Mouse (Mus musculus) midbrain, embryonic 13.5 days (tissue): ENCODE results near the gene Kcnk15. TPM values are rescaled to one million over a fixed set of nuclear protein-coding genes. Genes with fewer than 3 reads are reported as not detected.

Experiments
- ATAC-seq: fragments of 200-750 bp; cut with Nextera tagmentation; 2 replicates; pipeline ENCODE4 v1.8.0; 2017; ENCODE audit warnings: mild to moderate bottlenecking, moderate TSS enrichment, moderate library complexity
- H3K27ac ChIP-seq: fragments of 300-500 bp; sonication (generic); 2 replicates; pipeline ENCODE4 v1.5.1; 2015; ENCODE audit warnings: inconsistent platforms, mild to moderate bottlenecking, moderate library complexity
- H3K27me3 ChIP-seq: fragments of 300-500 bp; sonication (generic); 2 replicates; pipeline ENCODE4 v1.6.1; 2015; ENCODE audit warnings: mild to moderate bottlenecking, inconsistent platforms
- H3K36me3 ChIP-seq: fragments of 300-500 bp; sonication (generic); 2 replicates; pipeline ENCODE4 v1.6.1; 2015; ENCODE audit warnings: mild to moderate bottlenecking, inconsistent platforms
- H3K4me1 ChIP-seq: fragments of 300-500 bp; sonication (generic); replicated peaks from 2 replicates; pipeline ENCODE4 v1.6.1; 2015; ENCODE audit warnings: inconsistent platforms
- H3K4me2 ChIP-seq: fragments of 300-500 bp; sonication (generic); replicated peaks from 2 replicates; pipeline ENCODE4 v1.6.1; 2015; ENCODE audit warnings: moderate library complexity, mild to moderate bottlenecking, inconsistent platforms
- H3K4me3 ChIP-seq: fragments of 300-500 bp; sonication (generic); replicated peaks from 2 replicates; pipeline ENCODE4 v1.5.1; 2015; ENCODE audit warnings: mild to moderate bottlenecking, inconsistent platforms
- H3K9ac ChIP-seq: fragments of 300-500 bp; sonication (generic); replicated peaks from 2 replicates; pipeline ENCODE4 v1.6.1; 2015; ENCODE audit warnings: mild to moderate bottlenecking, inconsistent platforms
- H3K9me3 ChIP-seq: fragments of 300-500 bp; sonication (generic); 2 replicates; pipeline ENCODE4 v1.6.1; 2016; ENCODE audit warnings: mild to moderate bottlenecking, inconsistent platforms
- WGBS: fragments of 180-500 bp; shearing (Covaris S2); methylation state at CpG from one replicate; pipeline ENCODE4 v1.1.7; 2015; 5-methylcytosine and 5-hydroxymethylcytosine counted together
- polyA plus RNA-seq: library from polyadenylated mRNA; unstranded; fragments of >200 nt; fragmentation: Nextera tagmentation; extraction: Ambion mirVana; gene quantifications from 2 replicates; pipeline ENCODE4 v1.2.1, GENCODE M21; 2015

Gene Kcnk15
- 0.13 TPM in 1 of 2 replicates, not detected in the other for polyA plus RNA-seq

- peak within 1 kb of the TSS; percentile 24; the same call in 1 of the 2 replicates for H3K4me3 ChIP-seq
- H3K36me3 ChIP-seq: no peaks in the 10 kb centered on the region
- H3K27me3 ChIP-seq: peaks cover 90% of the 10 kb centered on the region
- H3K4me2 ChIP-seq: peak within 1 kb of the TSS; percentile 33
- H3K9me3 ChIP-seq: no peaks in the 10 kb centered on the region
- WGBS: 2% methylated on average over 38 of the region's 38 CpGs
- H3K9ac ChIP-seq: no peak within 1 kb of the TSS; the same call in 1 of the 2 replicates
- peak; percentile 30; the same call in 1 of the 2 replicates for ATAC-seq
- H3K4me1 ChIP-seq: 0 out of 2 replicates have a peak, but pooled peaks cover 4% of the 10 kb centered on the region
- no peak within 1 kb of the TSS for H3K27ac ChIP-seq
Measured at GRCm38 (mm10) chr2:163853461-163853901, at the start of gene Kcnk15. Kcnk15 (plus strand) TSS chr2:163853651.

- Histone ChIP-seq H3K36me3 (no peaks in the 10 kb centered on the region), H3K4me3 (no peak overlapping the region), H3K27me3 (no peaks in the 10 kb centered on the region), H3K27ac (no peak overlapping the region), H3K4me1 (no peaks in the 10 kb centered on the region), H3K4me2 (no peak overlapping the region), H3K9me3 (no peaks in the 10 kb centered on the region), H3K9ac (no peak overlapping the region)
- WGBS: 72% methylated on average over 5 of the region's 5 CpGs
- ATAC-seq: no peak
Measured at GRCm38 (mm10) chr2:163803838-163804237, 49.6 kb upstream of the Kcnk15 start.

- H3K4me3 ChIP-seq: no peak overlapping the region
- H3K27me3 ChIP-seq: no peaks in the 10 kb centered on the region
- H3K4me2 ChIP-seq: no peak overlapping the region
- H3K9me3 ChIP-seq: no peaks in the 10 kb centered on the region
- no peak for ATAC-seq
- no peak overlapping the region for H3K27ac ChIP-seq
- no peaks in the 10 kb centered on the region for H3K36me3 ChIP-seq
- no peak overlapping the region for H3K9ac ChIP-seq
- H3K4me1 ChIP-seq: no peaks in the 10 kb centered on the region; the same call in 1 of the 2 replicates
- WGBS: 92% methylated on average over 4 of the region's 4 CpGs
Measured at GRCm38 (mm10) chr2:163809166-163809565, 44.3 kb upstream of the Kcnk15 start.

GRCm38 (mm10) chr2:163809704-163810103 lies 43.7 kb upstream of the Kcnk15 start:
- Histone ChIP-seq H3K9ac (no peak overlapping the region), H3K27ac (no peak overlapping the region), H3K4me1 (no peaks in the 10 kb centered on the region; the same call in 1 of the 2 replicates), H3K4me2 (no peak overlapping the region), H3K4me3 (no peak overlapping the region), H3K9me3 (no peaks in the 10 kb centered on the region), H3K27me3 (no peaks in the 10 kb centered on the region), H3K36me3 (no peaks in the 10 kb centered on the region)
- 63% methylated on average over 7 of the region's 7 CpGs for WGBS
- ATAC-seq: no peak

GRCm38 (mm10) chr2:163813077-163813476 lies 40.4 kb upstream of the Kcnk15 start:
- H3K4me3 ChIP-seq: no peak overlapping the region
- 59% methylated on average over 5 of the region's 5 CpGs for WGBS
- H3K4me2 ChIP-seq: no peak overlapping the region
- H3K9me3 ChIP-seq: no peaks in the 10 kb centered on the region
- no peaks in the 10 kb centered on the region for H3K36me3 ChIP-seq
- no peaks in the 10 kb centered on the region; the same call in 1 of the 2 replicates for H3K4me1 ChIP-seq
- no peak overlapping the region for H3K27ac ChIP-seq
- H3K27me3 ChIP-seq: no peaks in the 10 kb centered on the region
- no peak for ATAC-seq
- H3K9ac ChIP-seq: no peak overlapping the region

GRCm38 (mm10) chr2:163814739-163815465 lies 38.5 kb upstream of the Kcnk15 start:
- 94% methylated on average over 9 of the region's 9 CpGs for WGBS
- no peak overlapping the region for H3K27ac ChIP-seq
- no peak overlapping the region for H3K9ac ChIP-seq
- H3K27me3 ChIP-seq: no peaks in the 10 kb centered on the region
- H3K4me3 ChIP-seq: no peak overlapping the region
- H3K4me1 ChIP-seq: no peaks in the 10 kb centered on the region; the same call in 1 of the 2 replicates
- H3K36me3 ChIP-seq: no peaks in the 10 kb centered on the region
- H3K9me3 ChIP-seq: no peaks in the 10 kb centered on the region
- H3K4me2 ChIP-seq: no peak overlapping the region
- no peak for ATAC-seq

- Histone ChIP-seq H3K27ac (no peak within 1 kb of the TSS), H3K4me2 (no peak within 1 kb of the TSS), H3K4me3 (no peak within 1 kb of the TSS), H3K4me1 (0 out of 2 replicates have a peak, but pooled peaks cover 3% of the 10 kb centered on the region), H3K9ac (no peak within 1 kb of the TSS), H3K9me3 (no peaks in the 10 kb centered on the region), H3K36me3 (no peaks in the 10 kb centered on the region), H3K27me3 (no peaks in the 10 kb centered on the region)
- no peak for ATAC-seq
- WGBS: 82% methylated on average over 4 of the region's 4 CpGs
Measured at GRCm38 (mm10) chr2:163820607-163821006, 32.8 kb upstream of the Kcnk15 start, which contains the start of gene Ccn5. Ccn5 (plus strand) TSS chr2:163820861.

GRCm38 (mm10) chr2:163823248-163823647 lies 30.2 kb upstream of the Kcnk15 start:
- Histone ChIP-seq H3K9me3 (no peaks in the 10 kb centered on the region), H3K4me2 (peak overlapping the region; percentile 1; the same call in 1 of the 2 replicates), H3K27ac (no peak overlapping the region), H3K4me1 (0 out of 2 replicates have a peak, but pooled peaks cover 3% of the 10 kb centered on the region), H3K4me3 (no peak overlapping the region), H3K27me3 (no peaks in the 10 kb centered on the region), H3K9ac (no peak overlapping the region), H3K36me3 (no peaks in the 10 kb centered on the region)
- ATAC-seq: no peak
- 10% methylated on average over 4 of the region's 4 CpGs for WGBS

- no peak for ATAC-seq
- WGBS: 28% methylated on average over 11 of the region's 11 CpGs
- Histone ChIP-seq H3K27me3 (no peaks in the 10 kb centered on the region), H3K4me3 (no peak overlapping the region), H3K9ac (no peak overlapping the region), H3K4me1 (0 out of 2 replicates have a peak, but pooled peaks cover 3% of the 10 kb centered on the region), H3K36me3 (no peaks in the 10 kb centered on the region), H3K9me3 (no peaks in the 10 kb centered on the region), H3K4me2 (peak overlapping the region; percentile 1; the same call in 1 of the 2 replicates), H3K27ac (no peak overlapping the region)
Measured at GRCm38 (mm10) chr2:163823771-163824170, 29.7 kb upstream of the Kcnk15 start.

- Histone ChIP-seq H3K27ac (no peak overlapping the region), H3K9me3 (no peaks in the 10 kb centered on the region), H3K9ac (no peak overlapping the region), H3K4me2 (no peak overlapping the region), H3K36me3 (no peaks in the 10 kb centered on the region), H3K4me3 (no peak overlapping the region), H3K4me1 (0 out of 2 replicates have a peak, but pooled peaks cover 3% of the 10 kb centered on the region), H3K27me3 (no peaks in the 10 kb centered on the region)
- no peak for ATAC-seq
- WGBS: 100% methylated on average over 1 of the region's 1 CpGs
Measured at GRCm38 (mm10) chr2:163825861-163826260, 27.6 kb upstream of the Kcnk15 start.

GRCm38 (mm10) chr2:163826494-163826893 lies 27.0 kb upstream of the Kcnk15 start:
- no peaks in the 10 kb centered on the region for H3K27me3 ChIP-seq
- H3K9me3 ChIP-seq: no peaks in the 10 kb centered on the region
- H3K4me3 ChIP-seq: no peak overlapping the region
- WGBS: 85% methylated on average over 5 of the region's 5 CpGs
- H3K36me3 ChIP-seq: no peaks in the 10 kb centered on the region
- H3K27ac ChIP-seq: no peak overlapping the region
- no peak overlapping the region for H3K4me2 ChIP-seq
- 0 out of 2 replicates have a peak, but pooled peaks cover 3% of the 10 kb centered on the region for H3K4me1 ChIP-seq
- no peak overlapping the region for H3K9ac ChIP-seq
- ATAC-seq: no peak

GRCm38 (mm10) chr2:163831163-163831562 lies 22.3 kb upstream of the Kcnk15 start:
- Histone ChIP-seq H3K27me3 (no peaks in the 10 kb centered on the region), H3K4me3 (no peak overlapping the region), H3K9ac (no peak overlapping the region), H3K36me3 (no peaks in the 10 kb centered on the region), H3K27ac (no peak overlapping the region), H3K4me1 (no peaks in the 10 kb centered on the region), H3K9me3 (no peaks in the 10 kb centered on the region), H3K4me2 (no peak overlapping the region)
- no peak for ATAC-seq
- WGBS: 71% methylated on average over 1 of the region's 1 CpGs
